8 mouse cellular contexts compared by ENCODE assay signal in genomic region chr4:135709072-135709564, GRCm38 (mm10). TPM values are rescaled to one million over a fixed set of nuclear protein-coding genes. Genes with fewer than 3 reads are reported as not detected.
DNase-seq lines count a peak whose midpoint lies in the region; ATAC-seq and TF ChIP-seq lines count a peak whose summit lies in the region.

No protein-coding gene starts in this region.

- no peaks in the 10 kb centered on the region for H3K4me1 ChIP-seq in forebrain, postnatal 0 days (ENCODE audit: insufficient read depth)
- H3K4me1 ChIP-seq in lung, embryonic 15.5 days = no peaks in the 10 kb centered on the region
- no peaks in the 10 kb centered on the region for H3K4me1 ChIP-seq in olfactory bulb, adult 2 months (ENCODE audit: control insufficient read depth, insufficient read depth, low read length)

- no peaks in the 10 kb centered on the region for H3K36me3 ChIP-seq in forebrain, postnatal 0 days (ENCODE audit: insufficient read depth)
- H3K36me3 ChIP-seq in lung, embryonic 15.5 days = no peaks in the 10 kb centered on the region

- peak; percentile 80 for TF ChIP-seq CTCF in forebrain, postnatal 0 days (IDR thresholded peaks at IDR 0.05; ENCODE audit: low read depth)
- TF ChIP-seq CTCF in olfactory bulb, adult 2 months (IDR thresholded peaks at IDR 0.05; ENCODE audit: insufficient read depth, low read depth, low read length) = peak; percentile 91

- peak; percentile 19 for DNase-seq in MN1 (ENCODE audit: low spot score)
- peak; percentile 58 for DNase-seq in cerebellum, adult 8-10 months
- peak; percentile 74 for DNase-seq in forebrain, postnatal 0 days
- peak; percentile 37 to 66 for DNase-seq in layer of hippocampus, adult 8-10 months (ENCODE audit: low spot score in 2 of 2)
- peak; percentile 74 for DNase-seq in thymus, postnatal 0 days (ENCODE audit: low spot score)

- 0 out of 2 replicates have a peak overlapping the region, but pooled peaks have one; percentile 16 for H3K4me2 ChIP-seq in forebrain, postnatal 0 days (ENCODE audit: low read depth)
- peak overlapping the region; percentile 46 for H3K4me2 ChIP-seq in lung, embryonic 15.5 days

- no peak overlapping the region for H3K4me3 ChIP-seq in forebrain, postnatal 0 days (ENCODE audit: low read depth, low read length)
- H3K4me3 ChIP-seq in lung, embryonic 15.5 days = no peak overlapping the region
- no peak overlapping the region for H3K4me3 ChIP-seq in olfactory bulb, adult 2 months (ENCODE audit: insufficient read depth, low read depth, low read length)

- H3K27me3 ChIP-seq in forebrain, postnatal 0 days (ENCODE audit: insufficient read depth, low read length) = no peaks in the 10 kb centered on the region
- H3K27me3 ChIP-seq in lung, embryonic 15.5 days = no peaks in the 10 kb centered on the region

- H3K9ac ChIP-seq in forebrain, postnatal 0 days = no peak overlapping the region
- H3K9ac ChIP-seq in lung, embryonic 15.5 days = no peak overlapping the region

- peak; percentile 50; the same call in 1 of the 2 replicates for ATAC-seq in forebrain, postnatal 0 days
- peak; percentile 77 to 88 for ATAC-seq in hematopoietic stem cell, adult 5-6 weeks (replicated peaks in 1 of 2; ENCODE audit: insufficient read depth in 1 of 2, low FRiP score in 2 of 2, low TSS enrichment in 1 of 2, low read depth in 1 of 2, poor library complexity in 2 of 2, severe bottlenecking in 2 of 2)
- peak; percentile 66; the same call in 1 of the 2 replicates for ATAC-seq in lung, embryonic 15.5 days (ENCODE audit: borderline replicate concordance, extremely low read depth, low FRiP score, low TSS enrichment)

- 10% methylated on average over 8 of the region's 8 CpGs for WGBS in forebrain, postnatal 0 days
- 11% methylated on average over 8 of the region's 8 CpGs for WGBS in lung, embryonic 15.5 days
- 11% methylated on average over 8 of the region's 8 CpGs for WGBS in olfactory bulb, adult 2 months

- no peak overlapping the region for H3K27ac ChIP-seq in forebrain, postnatal 0 days (ENCODE audit: low read depth, low read length)
- H3K27ac ChIP-seq in lung, embryonic 15.5 days = no peak overlapping the region
- no peak overlapping the region for H3K27ac ChIP-seq in olfactory bulb, adult 2 months (ENCODE audit: insufficient read depth, low read depth, low read length)

- TF ChIP-seq POLR2A in olfactory bulb, adult 2 months (IDR thresholded peaks at IDR 0.05; ENCODE audit: insufficient read depth, low read depth, low read length) = no peak

- no peaks in the 10 kb centered on the region for H3K9me3 ChIP-seq in forebrain, postnatal 0 days (ENCODE audit: low read length)
- H3K9me3 ChIP-seq in lung, embryonic 15.5 days = no peaks in the 10 kb centered on the region

RNA-seq across cellular contexts. Expression of gene Il22ra1, which starts 18.9 kb away (rescaled TPM):
- 0.62 TPM in 1 of 2 replicates, not detected in the other for total RNA-seq in forebrain, postnatal 0 days (2014; rRNA removed)
- not detected in 2 replicates for polyA plus RNA-seq in forebrain, postnatal 0 days (2015; fragmentation: Nextera tagmentation; extraction: Ambion mirVana)
- total RNA-seq in hematopoietic stem cell, adult 5-6 weeks (2017) = not detected in 2 replicates
- total RNA-seq in layer of hippocampus, adult 8-10 months (2022) = under 1 TPM in 1 of 4 experiments, not detected in 3; 0.21 TPM
- 0.12 TPM in 1 of 2 replicates, not detected in the other for polyA plus RNA-seq in lung, embryonic 15.5 days (2015; fragmentation: Nextera tagmentation; extraction: Ambion mirVana)
- polyA plus RNA-seq in olfactory bulb, adult 2 months (2012; ENCODE audit: insufficient read depth, insufficient read length, low replicate concordance, missing spikeins) = not detected in 2 replicates
- not detected in 2 replicates for polyA plus RNA-seq in thymus, postnatal 0 days (2015; fragmentation: Nextera tagmentation; extraction: Ambion mirVana)

RNA-seq across cellular contexts. Expression of gene Ifnlr1, which starts 23.0 kb away (rescaled TPM):
- 0.10 and 0.46 TPM in 2 replicates for total RNA-seq in forebrain, postnatal 0 days (2014; rRNA removed)
- 0.08 and 0.09 TPM in 2 replicates for polyA plus RNA-seq in forebrain, postnatal 0 days (2015; fragmentation: Nextera tagmentation; extraction: Ambion mirVana)
- total RNA-seq in hematopoietic stem cell, adult 5-6 weeks (2017) = 0.30 and 1.1 TPM in 2 replicates
- under 1 TPM; 0.16 to 0.52 (median 0.17) TPM for total RNA-seq in layer of hippocampus, adult 8-10 months (2022)
- 1.5 and 1.8 TPM in 2 replicates for polyA plus RNA-seq in lung, embryonic 15.5 days (2015; fragmentation: Nextera tagmentation; extraction: Ambion mirVana)
- not detected in 2 replicates for polyA plus RNA-seq in olfactory bulb, adult 2 months (2012; ENCODE audit: insufficient read depth, insufficient read length, low replicate concordance, missing spikeins)
- 0.24 and 0.29 TPM in 2 replicates for polyA plus RNA-seq in thymus, postnatal 0 days (2015; fragmentation: Nextera tagmentation; extraction: Ambion mirVana)

RNA-seq across cellular contexts. Expression of gene Myom3, which starts 50.4 kb away (rescaled TPM):
- 1.1 and 1.4 TPM in 2 replicates for total RNA-seq in forebrain, postnatal 0 days (2014; rRNA removed)
- 1.7 and 2.6 TPM in 2 replicates for polyA plus RNA-seq in forebrain, postnatal 0 days (2015; fragmentation: Nextera tagmentation; extraction: Ambion mirVana)
- total RNA-seq in hematopoietic stem cell, adult 5-6 weeks (2017) = not detected in 2 replicates
- total RNA-seq in layer of hippocampus, adult 8-10 months (2022) = under 1 TPM; 0.59 to 0.76 (median 0.69) TPM
- polyA plus RNA-seq in lung, embryonic 15.5 days (2015; fragmentation: Nextera tagmentation; extraction: Ambion mirVana) = 0.44 and 0.50 TPM in 2 replicates
- polyA plus RNA-seq in olfactory bulb, adult 2 months (2012; ENCODE audit: insufficient read depth, insufficient read length, low replicate concordance, missing spikeins) = not detected in 2 replicates
- 0.10 and 0.21 TPM in 2 replicates for polyA plus RNA-seq in thymus, postnatal 0 days (2015; fragmentation: Nextera tagmentation; extraction: Ambion mirVana)

Comparison
In these comparisons a context has a peak if more than half of its experiments do, and no peak if none do; other contexts are left out.
1. DNase-seq: peak in every context shown above with its lines; median percentile 74 in forebrain, postnatal 0 days; 74 in thymus, postnatal 0 days; 58 in cerebellum, adult 8-10 months; 52 in layer of hippocampus, adult 8-10 months; 19 in MN1.